Mouse (Mus musculus) layer of hippocampus, adult 6 months (tissue): Measurements from ENCODE around the gene Efcab12. TPM values are rescaled to one million over a fixed set of nuclear protein-coding genes. Genes with fewer than 3 reads are reported as not detected.

Experiments
- long read RNA-seq, 2 experiments: library from polyadenylated mRNA; unstranded; transcript quantifications; one replicate each; pipeline ENCODE4 v2.0.0; 2019 to 2020
- microRNA-seq: library from miRNA; unstranded; fragments of <30 nt; microRNA quantifications from one replicate; pipeline ENCODE4 v1.2.0, GENCODE M21; 2020
- polyA plus RNA-seq: library from polyadenylated mRNA; unstranded; fragments of <200 nt; fragmentation: Nextera tagmentation; gene quantifications from 2 replicates; pipeline ENCODE4 v1.2.3, GENCODE M21; 2021

Efcab12 gene
- polyA plus RNA-seq, result 1.2 and 1.3 TPM in 2 replicates
- long read RNA-seq, experiment 1, partial matches to known transcripts, result 4 of 7 reads
- long read RNA-seq, experiment 1, other reads (novel, unspliced or antisense), result 1 of 7 reads
- long read RNA-seq, experiment 2, partial matches to known transcripts, result 1 of 11 reads
- long read RNA-seq, experiment 2, other reads (novel, unspliced or antisense), result 6 of 11 reads

DNA sequence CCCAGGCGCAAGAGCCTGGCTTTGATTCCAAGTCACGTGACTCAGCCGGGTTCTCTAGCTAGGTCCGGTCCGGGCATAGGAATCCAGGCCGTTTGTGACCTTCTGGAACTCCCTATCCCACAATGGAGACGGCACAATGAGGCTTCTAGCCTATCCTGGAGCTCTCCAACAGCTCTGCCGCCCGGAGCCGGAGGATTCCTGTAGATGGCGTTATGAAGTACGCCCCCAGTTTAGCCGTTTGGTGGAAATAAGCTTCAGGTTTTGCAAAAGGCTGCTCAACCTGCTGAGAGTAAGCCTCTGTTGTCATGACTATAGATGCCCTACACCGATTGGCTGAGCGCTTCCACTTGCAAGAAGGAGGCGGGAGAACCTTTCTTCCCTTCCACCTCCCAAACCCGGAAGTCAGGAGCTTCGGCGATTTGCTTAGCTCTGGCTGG, at the start of gene Efcab12:
Efcab12 (minus strand) TSS at position 252 of the 437 bp plus-strand sequence.

DNA sequence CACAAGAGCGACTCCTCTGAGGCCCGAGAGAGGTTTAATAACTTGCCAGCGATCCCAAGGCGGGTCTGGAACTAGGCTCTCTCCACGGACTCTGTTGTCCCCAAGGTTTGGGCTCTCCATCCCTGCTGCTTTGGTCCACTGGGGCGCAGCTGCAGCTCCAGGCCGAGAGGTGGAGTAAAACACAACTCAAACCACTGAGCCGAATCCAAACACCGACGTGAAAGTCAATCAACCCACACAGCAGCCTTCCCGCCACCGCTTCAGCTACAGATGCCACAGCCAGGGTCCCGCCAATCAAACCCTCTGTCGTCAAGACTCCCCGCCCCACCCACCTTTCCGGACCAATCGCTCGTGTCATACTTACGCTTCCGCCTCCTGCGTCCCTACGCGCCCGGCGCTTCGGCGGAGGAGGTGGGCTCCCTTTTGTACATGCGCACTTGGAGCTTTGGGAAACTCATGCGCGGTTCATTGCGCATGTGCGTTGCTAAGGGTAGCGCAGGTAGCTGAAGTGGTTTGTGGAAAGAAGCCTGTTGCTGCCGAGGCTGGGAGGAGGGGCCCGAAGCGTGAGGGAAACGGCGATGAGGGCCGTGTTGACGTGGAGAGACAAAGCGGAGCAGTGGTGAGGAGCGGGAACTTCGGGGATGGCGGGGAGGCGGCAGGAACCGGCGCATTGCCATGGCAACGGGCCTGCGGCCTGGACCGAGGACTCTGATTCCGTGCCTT, 15.0 kb upstream of the Efcab12 start, which contains the start of the genes Mbd4 and Ift122:
Mbd4 (minus strand) TSS at position 281 of the 723 bp plus-strand sequence.
Ift122 (plus strand) TSS at position 380 of the 723 bp plus-strand sequence.

DNA sequence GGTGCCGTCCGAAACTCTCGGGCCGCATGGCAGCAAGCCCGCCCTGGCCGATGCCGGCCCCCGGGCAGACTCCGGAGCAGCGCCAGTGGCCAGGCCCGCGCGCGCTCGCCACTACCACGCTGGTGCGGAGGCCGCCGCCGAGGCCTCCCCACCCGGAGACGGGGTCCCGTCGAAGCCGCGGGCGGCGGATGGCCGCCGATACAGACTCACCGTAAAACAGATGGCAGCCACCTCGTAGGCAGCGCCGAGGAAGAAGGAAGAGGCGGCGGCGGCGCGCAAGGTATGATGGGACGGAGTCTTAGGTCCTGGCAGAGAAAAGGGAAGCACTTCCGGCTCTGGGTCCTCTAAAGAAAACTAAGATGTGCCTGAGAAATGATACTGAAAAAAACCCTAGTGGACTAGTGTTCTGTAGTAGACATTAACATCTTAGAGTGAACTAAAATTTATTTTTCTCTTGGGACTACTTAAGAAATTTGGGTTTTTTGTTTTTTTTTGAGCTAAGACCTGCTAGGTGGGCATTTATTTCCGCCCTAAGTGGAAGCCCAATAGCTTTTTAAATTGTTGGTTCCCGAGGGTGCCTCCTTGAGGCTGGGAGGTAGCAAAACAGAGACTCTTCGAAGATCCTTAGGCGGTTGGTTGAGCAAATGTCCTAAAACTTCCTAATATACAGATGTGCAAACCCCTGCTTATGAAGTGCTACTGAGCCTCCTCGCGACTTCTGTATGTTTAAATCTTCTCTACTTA, 29.6 kb downstream of the Efcab12 start, which contains the start of gene Rpl32:
Rpl32 (minus strand) TSS at position 260 of the 744 bp plus-strand sequence.

DNA sequence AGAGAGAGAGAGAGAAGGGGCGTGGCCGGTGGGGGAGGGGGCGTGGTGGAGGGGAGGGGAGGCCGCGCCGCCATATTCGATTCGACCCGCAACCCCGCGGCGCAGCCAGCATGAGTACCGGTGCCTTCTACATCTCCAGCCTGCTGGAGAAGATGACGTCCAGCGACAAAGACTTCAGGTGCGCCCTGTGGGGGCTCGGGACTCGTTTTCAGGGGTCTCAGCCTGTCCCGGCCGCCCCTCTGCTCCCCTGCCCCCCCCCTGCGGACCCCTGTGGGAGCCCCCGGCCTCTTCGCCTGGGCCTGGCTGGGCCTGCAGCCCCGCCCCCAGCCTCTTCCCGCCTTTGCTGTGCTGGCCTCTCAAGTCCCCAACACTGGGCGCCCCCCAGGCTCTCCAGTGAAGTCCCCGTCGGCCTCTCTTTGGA, 63.7 kb downstream of the Efcab12 start, which contains the start of gene Cand2:
Cand2 (plus strand) TSS at position 38 of the 421 bp plus-strand sequence.

DNA sequence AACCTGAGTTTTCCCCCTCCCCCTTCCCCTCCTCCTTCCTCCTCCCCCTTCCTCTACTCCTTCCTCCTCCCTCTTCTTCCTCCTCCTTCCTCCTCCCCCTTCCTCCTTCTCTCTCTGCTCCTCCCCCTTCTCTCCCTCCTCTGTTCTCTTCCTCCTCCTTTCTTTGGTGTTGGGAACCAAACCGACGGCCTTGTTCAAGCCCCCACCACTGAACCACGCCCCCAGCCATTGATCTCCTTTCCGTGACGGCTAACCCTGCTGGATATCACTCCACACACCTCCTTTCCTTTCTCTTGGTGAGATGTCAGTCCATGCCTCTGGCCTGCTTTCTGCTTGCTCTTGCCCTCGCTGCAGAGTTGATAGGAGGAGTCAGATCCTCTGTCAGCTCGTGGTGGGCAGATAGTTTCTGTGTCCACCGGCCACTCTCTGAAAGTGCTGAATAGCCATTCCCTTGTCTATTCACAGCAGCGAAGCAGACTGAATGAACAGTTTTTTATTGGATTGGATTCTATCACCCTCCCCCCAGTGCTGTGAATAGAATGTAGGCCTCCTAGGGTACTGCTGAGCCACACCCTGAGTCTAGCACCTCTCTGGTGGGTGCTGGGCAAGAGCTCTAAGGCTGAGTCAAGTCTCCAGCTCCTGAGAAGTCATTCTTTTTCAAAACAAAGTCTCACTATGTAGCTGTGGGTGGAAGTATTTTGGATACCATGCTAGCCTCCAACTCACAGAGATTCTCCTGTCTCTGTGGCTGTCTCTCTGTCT, 76.0 kb downstream of the Efcab12 start, which contains the start of gene Tmem40:
Tmem40 (minus strand) TSS at position 416 of the 762 bp plus-strand sequence.

Small RNA genes within 50 kb of the gene (microRNA-seq; reads per million reads assigned to microRNA genes)
- not detected for gene Mir7660

Other genes starting within 250 kb of the Efcab12 start
- gene Mkrn2os, start 245.8 kb downstream of the Efcab12 start, polyA plus RNA-seq, result 0.10 and 0.19 TPM in 2 replicates
- gene Mkrn2, start 236.5 kb downstream of the Efcab12 start, polyA plus RNA-seq, result 21.7 and 23.9 TPM in 2 replicates
- 29.7 and 31.2 TPM in 2 replicates for gene Raf1, start 161.8 kb downstream of the Efcab12 start, polyA plus RNA-seq
- gene Tmem40, start 76.0 kb downstream of the Efcab12 start, polyA plus RNA-seq, result 0.53 and 0.62 TPM in 2 replicates
- 2.0 and 2.2 TPM in 2 replicates for gene Cand2, start 63.9 kb downstream of the Efcab12 start, polyA plus RNA-seq
- gene Rpl32, start 29.7 kb downstream of the Efcab12 start, polyA plus RNA-seq, result 2,353 and 2,574 TPM in 2 replicates
- 4.5 and 5.4 TPM in 2 replicates for gene Mbd4, start 15.0 kb upstream of the Efcab12 start, polyA plus RNA-seq
- 14.4 and 16.8 TPM in 2 replicates for gene Ift122, start 15.1 kb upstream of the Efcab12 start, polyA plus RNA-seq
- 0.26 TPM in 1 of 2 replicates, not detected in the other for gene Rho, start 93.3 kb upstream of the Efcab12 start, polyA plus RNA-seq
- gene H1foo, start 106.5 kb upstream of the Efcab12 start, polyA plus RNA-seq, result not detected in 2 replicates
- 3.1 and 5.4 TPM in 2 replicates for gene Plxnd1, start 156.6 kb upstream of the Efcab12 start, polyA plus RNA-seq